Mouse (Mus musculus) MEL (cell line): Measurements from ENCODE around the gene Gpr19. TPM values are rescaled to one million over a fixed set of nuclear protein-coding genes. Genes with fewer than 3 reads are reported as not detected.

ENCODE experiments used
- DNase-seq: peaks from one replicate; pipeline ENCODE4 v3.0.0; 2011; ENCODE audit warnings: low read depth, low spot score
- H3K27ac ChIP-seq: 2 replicates; pipeline ENCODE4 v1.5.1; 2012; ENCODE audit warnings: low read depth, mild to moderate bottlenecking, control low read depth, low read length, moderate library complexity; ENCODE audit not compliant: control insufficient read depth
- H3K27me3 ChIP-seq, 2 experiments: fragments of 150-350 bp in 1 of 2; sonication (generic) in 1 of 2; 2 replicates each; pipeline ENCODE4 v1.6.1; 2012; ENCODE audit warnings: low read length in 2 of 2, mild to moderate bottlenecking in 2 of 2, improper control_type of control experiment in 1 of 2, moderate library complexity in 1 of 2; ENCODE audit not compliant: insufficient read depth in 2 of 2, control insufficient read depth in 1 of 2
- H3K36me3 ChIP-seq, 2 experiments: 2 replicates each; pipeline ENCODE4 v1.6.1; 2012 to 2014; ENCODE audit warnings: low read length in 2 of 2, improper control_type of control experiment in 1 of 2, inconsistent platforms in 1 of 2, mild to moderate bottlenecking in 1 of 2; ENCODE audit not compliant: insufficient read depth in 2 of 2, control insufficient read depth in 1 of 2
- H3K4me1 ChIP-seq, 2 experiments: fragments of 150-350 bp in 1 of 2; sonication (generic) in 1 of 2; 2 replicates each; pipeline ENCODE4 v1.6.1; 2012; ENCODE audit warnings: low read length in 2 of 2, improper control_type of control experiment in 1 of 2, mild to moderate bottlenecking in 1 of 2; ENCODE audit not compliant: insufficient read depth in 2 of 2, control insufficient read depth in 1 of 2
- H3K4me3 ChIP-seq, 2 experiments: fragments of 150-350 bp in 1 of 2; sonication (generic) in 1 of 2; 2 replicates each; pipeline ENCODE4 v1.5.1; 2012; ENCODE audit warnings: low read depth in 2 of 2, low read length in 2 of 2, mild to moderate bottlenecking in 2 of 2, moderate library complexity in 2 of 2, control low read depth in 1 of 2, improper control_type of control experiment in 1 of 2; ENCODE audit not compliant: control insufficient read depth in 1 of 2, insufficient read depth in 1 of 2
- H3K79me2 ChIP-seq: 2 replicates; pipeline ENCODE4 v1.6.1; 2012; ENCODE audit warnings: mild to moderate bottlenecking, low read length, moderate library complexity; ENCODE audit not compliant: control insufficient read depth, poor library complexity, insufficient read depth
- H3K9ac ChIP-seq: 2 replicates; pipeline ENCODE4 v1.6.1; 2012; ENCODE audit warnings: low read depth, mild to moderate bottlenecking, control low read depth, low read length, moderate library complexity; ENCODE audit not compliant: control insufficient read depth, poor library complexity, severe bottlenecking
- H3K9me3 ChIP-seq: fragments of 150-350 bp; sonication (generic); replicated peaks from 2 replicates; pipeline ENCODE4 v1.6.1; 2012; ENCODE audit warnings: mild to moderate bottlenecking, low read length, improper control_type of control experiment, moderate library complexity; ENCODE audit not compliant: insufficient read depth
- CHD1 ChIP-seq: IDR thresholded peaks from 2 replicates; pipeline ENCODE4 v1.6.1; 2012; ENCODE audit warnings: low read depth, mild to moderate bottlenecking, inconsistent platforms, low read length, improper control_type of control experiment
- EP300 ChIP-seq, 2 experiments: IDR thresholded peaks; 2 replicates each; pipeline ENCODE4 v1.6.1; 2011; ENCODE audit warnings: improper control_type of control experiment in 2 of 2, low read length in 2 of 2, low read depth in 1 of 2, mild to moderate bottlenecking in 1 of 2
- ETS1 ChIP-seq: IDR thresholded peaks from 2 replicates; pipeline ENCODE4 v1.6.1; 2012; ENCODE audit warnings: low read depth, mild to moderate bottlenecking, inconsistent platforms, low read length, improper control_type of control experiment, moderate library complexity
- GABPA ChIP-seq: IDR thresholded peaks from 2 replicates; pipeline ENCODE4 v1.6.1; 2012; ENCODE audit warnings: low read depth, mild to moderate bottlenecking, inconsistent platforms, low read length, improper control_type of control experiment, moderate library complexity
- GATA1 ChIP-seq: IDR thresholded peaks from 2 replicates; pipeline ENCODE4 v1.6.1; 2011; ENCODE audit warnings: low read depth, low read length, improper control_type of control experiment
- HCFC1 ChIP-seq: IDR thresholded peaks from 2 replicates; pipeline ENCODE4 v1.6.1; 2012; ENCODE audit warnings: low read depth, mild to moderate bottlenecking, inconsistent platforms, low read length, improper control_type of control experiment, moderate library complexity
- KAT2A ChIP-seq: conservative IDR thresholded peaks from 2 replicates; pipeline ENCODE4 v1.6.1; 2012; ENCODE audit warnings: low read depth, low read length, improper control_type of control experiment, inconsistent platforms
- MXI1 ChIP-seq: IDR thresholded peaks from 2 replicates; pipeline ENCODE4 v1.6.1; 2011; ENCODE audit warnings: mild to moderate bottlenecking, low read depth, low read length, improper control_type of control experiment
- MYB ChIP-seq: IDR thresholded peaks from 2 replicates; pipeline ENCODE4 v1.6.1; 2011; ENCODE audit warnings: mild to moderate bottlenecking, low read depth, low read length, improper control_type of control experiment
- MYC ChIP-seq: IDR thresholded peaks from 2 replicates; pipeline ENCODE4 v1.6.1; 2011; ENCODE audit warnings: low read depth, mild to moderate bottlenecking, low read length, improper control_type of control experiment, moderate library complexity
- POLR2AphosphoS2 ChIP-seq: IDR thresholded peaks from 2 replicates; pipeline ENCODE4 v1.6.1; 2011; ENCODE audit warnings: low read length, improper control_type of control experiment
- RCOR1 ChIP-seq: IDR thresholded peaks from 2 replicates; pipeline ENCODE4 v1.6.1; 2012; ENCODE audit warnings: low read depth, mild to moderate bottlenecking, inconsistent platforms, low read length, improper control_type of control experiment
- SIN3A ChIP-seq: IDR thresholded peaks from 2 replicates; pipeline ENCODE4 v1.6.1; 2012; ENCODE audit warnings: low read length, improper control_type of control experiment, inconsistent platforms
- TAL1 ChIP-seq: IDR thresholded peaks from 2 replicates; pipeline ENCODE4 v1.6.1; 2012; ENCODE audit warnings: mild to moderate bottlenecking, inconsistent platforms, low read length, moderate library complexity, mixed read lengths
- TBP ChIP-seq: IDR thresholded peaks from 2 replicates; pipeline ENCODE4 v1.8.0; 2011; ENCODE audit warnings: low read depth, low read length, improper control_type of control experiment
- TCF12 ChIP-seq: IDR thresholded peaks from 2 replicates; pipeline ENCODE4 v1.6.1; 2014; ENCODE audit warnings: low read depth, mild to moderate bottlenecking, inconsistent platforms, low read length, improper control_type of control experiment, moderate library complexity
- UBTF ChIP-seq: IDR thresholded peaks from 2 replicates; pipeline ENCODE4 v1.6.1; 2012; ENCODE audit warnings: low read depth, mild to moderate bottlenecking, inconsistent platforms, low read length, improper control_type of control experiment, moderate library complexity, borderline replicate concordance; ENCODE audit not compliant: insufficient read depth
- USF1 ChIP-seq: IDR thresholded peaks from 2 replicates; pipeline ENCODE4 v1.6.1; 2014; ENCODE audit warnings: low read depth, mild to moderate bottlenecking, inconsistent platforms, low read length, improper control_type of control experiment, moderate library complexity
- ZKSCAN1 ChIP-seq: IDR thresholded peaks from 2 replicates; pipeline ENCODE4 v1.6.1; 2012; ENCODE audit warnings: low read depth, mild to moderate bottlenecking, inconsistent platforms, low read length, improper control_type of control experiment, moderate library complexity
- ZNF384 ChIP-seq: IDR thresholded peaks from 2 replicates; pipeline ENCODE4 v1.6.1; 2012; ENCODE audit warnings: low read depth, mild to moderate bottlenecking, inconsistent platforms, low read length, improper control_type of control experiment
- polyA plus RNA-seq, 2 experiments: library from polyadenylated mRNA; stranded (reverse) in 1 of 2; unstranded in 1 of 2; fragments of >175 nt in 1 of 2; fragments of >200 nt in 1 of 2; gene quantifications; 2 replicates each; pipeline versions ENCODE4 v1.2.1 to v1.2.4; 2012; ENCODE audit warnings: low replicate concordance in 2 of 2, low read depth in 1 of 2; ENCODE audit not compliant: insufficient read length in 2 of 2, insufficient read depth in 1 of 2, missing spikeins in 1 of 2
- total RNA-seq: library from RNA; depleted of rRNA; stranded (reverse); fragments of 300-350 nt; gene quantifications from 2 replicates; pipeline ENCODE4 v1.2.3, GENCODE M21; 2012

Gpr19 gene
- total and polyA plus RNA-seq, 3 experiments = 8.4 to 11.7 TPM; not detected in 1

DNA sequence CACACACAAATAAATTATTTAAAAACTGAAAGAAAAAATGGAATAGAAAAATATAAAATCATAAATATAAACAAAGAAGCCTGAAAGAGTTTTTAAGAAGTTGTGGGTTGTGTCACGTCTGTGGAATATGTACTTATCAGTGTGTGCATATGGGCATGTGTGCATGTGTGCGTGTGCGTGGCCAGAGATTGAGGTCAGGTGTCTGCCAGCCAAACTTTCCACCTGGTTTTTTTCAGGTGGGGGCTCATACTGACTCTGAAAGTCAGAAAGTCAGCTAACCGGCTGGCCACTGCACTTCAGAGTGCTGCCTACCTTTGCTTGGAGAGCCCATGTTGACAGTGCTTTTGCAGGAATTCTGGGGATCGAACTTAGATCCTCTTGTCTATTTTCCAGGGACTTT lies 35.9 kb upstream of the Gpr19 start:
- Histone ChIP-seq H3K79me2 (peaks cover 20% of the 10 kb centered on the region), H3K4me1 (peaks cover 9 to 27% of the 10 kb centered on the region in 2 experiments; a peak in 3 of 4 replicates), H3K4me3 (no peak overlapping the region), H3K36me3 (peaks cover 3 to 27% of the 10 kb centered on the region in 2 experiments; a peak in 3 of 4 replicates), H3K27me3 (no peaks in the 10 kb centered on the region), H3K27ac (no peak overlapping the region), H3K9me3 (no peaks in the 10 kb centered on the region), H3K9ac (no peak overlapping the region)
- DNase-seq = no peak
- TF ChIP-seq TCF12 (peak; percentile 21; the same call in 1 of the 2 replicates), TAL1 (peak; percentile 17; the same call in 1 of the 2 replicates), GATA1 (no peak)

DNA sequence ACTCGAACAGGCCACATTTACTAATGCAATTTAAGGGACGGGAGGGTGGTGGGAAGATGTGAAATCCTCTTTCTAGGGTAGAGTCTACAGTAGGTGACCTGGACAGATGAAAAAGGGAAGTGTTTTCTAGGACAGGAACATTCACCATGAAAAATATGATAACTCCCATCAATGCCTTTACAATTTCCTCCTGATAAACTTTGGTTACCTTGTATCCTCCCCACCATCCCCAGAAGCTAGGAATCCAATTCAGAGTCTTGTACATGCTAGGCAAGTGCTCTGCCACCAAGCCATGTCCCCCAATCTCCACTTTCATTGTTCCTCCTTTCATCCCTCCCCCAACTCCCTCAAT lies 34.8 kb upstream of the Gpr19 start:
- H3K4me1 ChIP-seq = peaks cover 9 to 27% of the 10 kb centered on the region in 2 experiments; a peak in 3 of 4 replicates
- TF ChIP-seq TBP (no peak), TCF12 (0 out of 2 replicates have a peak, but pooled peaks have one; percentile 27), ZKSCAN1 (no peak), GABPA (no peak), CHD1 (0 out of 2 replicates have a peak, but pooled peaks have one; percentile 7), MYC (no peak), USF1 (no peak), ETS1 (0 out of 2 replicates have a peak, but pooled peaks have one; percentile 22), GATA1 (peak; percentile 61), UBTF (no peak), MXI1 (0 out of 2 replicates have a peak, but pooled peaks have one; percentile 10), HCFC1 (no peak), EP300 (IDR thresholded peaks at IDR 0.05; ENCODE audit: low read depth in 1 of 2, low read length in 2 of 2) (peak; percentile 48 to 75; a peak in 3 of 4 replicates), RCOR1 (peak; percentile 61; the same call in 1 of the 2 replicates), POLR2AphosphoS2 (no peak), MYB (no peak), SIN3A (0 out of 2 replicates have a peak, but pooled peaks have one; percentile 14), ZNF384 (no peak), KAT2A (no peak)
- peak overlapping the region; percentile 31 to 36 for H3K4me3 ChIP-seq
- peak; percentile 56 for DNase-seq
- no peaks in the 10 kb centered on the region for H3K9me3 ChIP-seq
- peaks cover 3 to 27% of the 10 kb centered on the region in 2 experiments; a peak in 3 of 4 replicates for H3K36me3 ChIP-seq
- H3K9ac ChIP-seq = peak overlapping the region; percentile 41
- H3K27me3 ChIP-seq = no peaks in the 10 kb centered on the region
- peak overlapping the region; percentile 63 for H3K27ac ChIP-seq
- H3K79me2 ChIP-seq = peaks cover 23% of the 10 kb centered on the region
